ENCODE assay signal across 7 mouse cellular contexts in genomic region chrX:140956272-140956940, GRCm38 (mm10). TPM values are rescaled to one million over a fixed set of nuclear protein-coding genes. Genes with fewer than 3 reads are reported as not detected.
DNase-seq lines count a peak whose midpoint lies in the region; ATAC-seq lines count a peak whose summit lies in the region.

Gene Psmd10 (minus strand): TSS chrX:140956728.
Gene Atg4a (plus strand): TSS chrX:140956907.

- 24% methylated on average over 23 of the region's 23 CpGs for WGBS in embryonic facial prominence, embryonic 12.5 days
- 20% methylated on average over 23 of the region's 23 CpGs for WGBS in limb, embryonic 11.5 days
- 20% methylated on average over 23 of the region's 23 CpGs for WGBS in midbrain, embryonic 14.5 days

- no peaks in the 10 kb centered on the region for H3K9me3 ChIP-seq in embryonic facial prominence, embryonic 12.5 days
- no peaks in the 10 kb centered on the region for H3K9me3 ChIP-seq in limb, embryonic 11.5 days (ENCODE audit: control insufficient read depth, low read length)
- no peaks in the 10 kb centered on the region for H3K9me3 ChIP-seq in midbrain, embryonic 14.5 days (ENCODE audit: control insufficient read depth, low read length)

- 0 out of 2 replicates have a peak, but pooled peaks cover 5% of the 10 kb centered on the region for H3K27me3 ChIP-seq in embryonic facial prominence, embryonic 12.5 days
- no peaks in the 10 kb centered on the region for H3K27me3 ChIP-seq in limb, embryonic 11.5 days (ENCODE audit: control insufficient read depth, insufficient read depth, low read length)
- H3K27me3 ChIP-seq in midbrain, embryonic 14.5 days (ENCODE audit: control insufficient read depth, insufficient read depth, low read length), result no peaks in the 10 kb centered on the region

- no peak within 1 kb of the TSS for H3K27ac ChIP-seq in embryonic facial prominence, embryonic 12.5 days
- H3K27ac ChIP-seq in limb, embryonic 11.5 days (replicated peaks; ENCODE audit: low read depth, low read length), result no peak within 1 kb of the TSS
- H3K27ac ChIP-seq in midbrain, embryonic 14.5 days (replicated peaks; ENCODE audit: low read depth, low read length), result no peak within 1 kb of the TSS

- H3K4me1 ChIP-seq in embryonic facial prominence, embryonic 12.5 days, result no peaks in the 10 kb centered on the region
- no peaks in the 10 kb centered on the region for H3K4me1 ChIP-seq in limb, embryonic 11.5 days (ENCODE audit: control insufficient read depth, insufficient read depth, low read length)
- no peaks in the 10 kb centered on the region for H3K4me1 ChIP-seq in midbrain, embryonic 14.5 days (ENCODE audit: control insufficient read depth, insufficient read depth, low read length)

- ATAC-seq in embryonic facial prominence, embryonic 12.5 days (ENCODE audit: insufficient number of reproducible peaks, insufficient read depth, low FRiP score, low TSS enrichment), result peak; percentile 96
- peak; percentile 97 for ATAC-seq in limb, embryonic 11.5 days (ENCODE audit: insufficient number of reproducible peaks, low FRiP score, low TSS enrichment, low read depth)
- ATAC-seq in midbrain, embryonic 14.5 days (ENCODE audit: low FRiP score, low TSS enrichment), result peak; percentile 97

- H3K36me3 ChIP-seq in embryonic facial prominence, embryonic 12.5 days, result no peaks in the 10 kb centered on the region
- H3K36me3 ChIP-seq in limb, embryonic 11.5 days (ENCODE audit: control insufficient read depth, insufficient read depth, low read length), result no peaks in the 10 kb centered on the region
- H3K36me3 ChIP-seq in midbrain, embryonic 14.5 days (ENCODE audit: control insufficient read depth, insufficient read depth, low read length), result no peaks in the 10 kb centered on the region

- peak; percentile 83 for DNase-seq in adrenal gland, postnatal 25 days
- DNase-seq in heart, adult 11 months, result peak; percentile 99
- peak; percentile 91 for DNase-seq in kidney, adult 18-20 months
- peak; percentile 88 for DNase-seq in limb, embryonic 11.5 days (ENCODE audit: low spot score)
- DNase-seq in midbrain, embryonic 14.5 days, result peak; percentile 95
- DNase-seq in spleen, adult 18-20 months, result peak; percentile 74 to 81

- H3K4me2 ChIP-seq in embryonic facial prominence, embryonic 12.5 days (replicated peaks), result peak within 1 kb of the TSS; percentile 51
- H3K4me2 ChIP-seq in limb, embryonic 11.5 days (ENCODE audit: low read depth, severe bottlenecking), result peak within 1 kb of the TSS; percentile 44
- H3K4me2 ChIP-seq in midbrain, embryonic 14.5 days (ENCODE audit: low read length), result peak within 1 kb of the TSS; percentile 56

- H3K9ac ChIP-seq in embryonic facial prominence, embryonic 12.5 days, result peak within 1 kb of the TSS; percentile 44; the same call in 1 of the 2 replicates
- peak within 1 kb of the TSS; percentile 22; the same call in 1 of the 2 replicates for H3K9ac ChIP-seq in limb, embryonic 11.5 days (ENCODE audit: low read length)
- H3K9ac ChIP-seq in midbrain, embryonic 14.5 days (replicated peaks; ENCODE audit: low read length), result peak within 1 kb of the TSS; percentile 42

- peak within 1 kb of the TSS; percentile 43 for H3K4me3 ChIP-seq in embryonic facial prominence, embryonic 12.5 days
- H3K4me3 ChIP-seq in limb, embryonic 11.5 days (ENCODE audit: low read depth, low read length), result peak within 1 kb of the TSS; percentile 43
- H3K4me3 ChIP-seq in midbrain, embryonic 14.5 days (replicated peaks; ENCODE audit: low read depth, low read length), result peak within 1 kb of the TSS; percentile 48

RNA-seq across cellular contexts. Expression of gene Psmd10, which starts in this region (rescaled TPM):
- total RNA-seq in adrenal gland, postnatal 25 days (2021), result 27.4 and 33.5 TPM in 2 replicates
- polyA plus RNA-seq in embryonic facial prominence, embryonic 12.5 days (2016; fragmentation: Nextera tagmentation; extraction: Ambion mirVana), result 35.9 and 36.7 TPM in 2 replicates
- polyA plus RNA-seq in limb, embryonic 11.5 days (2014; fragmentation: Nextera tagmentation; extraction: Ambion mirVana), result 43.1 and 48.1 TPM in 2 replicates
- 42.5 and 47.0 TPM in 2 replicates for polyA plus RNA-seq in midbrain, embryonic 14.5 days (2014; fragmentation: Nextera tagmentation; extraction: Ambion mirVana)

RNA-seq across cellular contexts. Expression of gene Atg4a, which starts in this region (rescaled TPM):
- total RNA-seq in adrenal gland, postnatal 25 days (2021), result 10.4 and 14.7 TPM in 2 replicates
- 15.9 and 16.0 TPM in 2 replicates for polyA plus RNA-seq in embryonic facial prominence, embryonic 12.5 days (2016; fragmentation: Nextera tagmentation; extraction: Ambion mirVana)
- 14.2 and 15.3 TPM in 2 replicates for polyA plus RNA-seq in limb, embryonic 11.5 days (2014; fragmentation: Nextera tagmentation; extraction: Ambion mirVana)
- polyA plus RNA-seq in midbrain, embryonic 14.5 days (2014; fragmentation: Nextera tagmentation; extraction: Ambion mirVana), result 9.3 and 11.1 TPM in 2 replicates
